Mouse (Mus musculus) testis, adult 2 months (tissue): Measurements from ENCODE around the gene Gm6904.

Experiments
- CTCF ChIP-seq: fragments of 200-500 bp; IDR thresholded peaks from 2 replicates; pipeline ENCODE4 v1.5.1; 2012; ENCODE audit warnings: low read depth, mild to moderate bottlenecking, inconsistent platforms, low read length, moderate library complexity; ENCODE audit not compliant: control insufficient read depth, insufficient read depth, insufficient replicate concordance
- POLR2A ChIP-seq: fragments of 200-500 bp; IDR thresholded peaks from 2 replicates; pipeline ENCODE4 v1.6.1; 2012; ENCODE audit warnings: low read depth, mild to moderate bottlenecking, inconsistent platforms, low read length, moderate library complexity; ENCODE audit not compliant: control insufficient read depth

- no peak for TF ChIP-seq CTCF
- no peak for TF ChIP-seq POLR2A
Measured at GRCm38 (mm10) chr14:59226240-59226639, 33.8 kb downstream of the Gm6904 start.
